Mouse (Mus musculus) midbrain, embryonic 11.5 days (tissue): ENCODE results near the gene Stx5a. TPM values are rescaled to one million over a fixed set of nuclear protein-coding genes. Genes with fewer than 3 reads are reported as not detected.
A peak's percentile ranks its signal among the peaks of the same experiment; 100 is the strongest.

Experiments
- ATAC-seq: fragments of 200-750 bp; cut with Nextera tagmentation; 2 replicates; pipeline ENCODE4 v1.8.0; 2017; ENCODE audit warnings: moderate TSS enrichment, moderate library complexity; ENCODE audit not compliant: low FRiP score
- DNase-seq: peaks from one replicate; pipeline ENCODE4 v3.0.0; 2015; ENCODE audit warnings: low spot score; ENCODE audit errors: missing footprints
- H3K27ac ChIP-seq: fragments of 300-500 bp; sonication (generic); 2 replicates; pipeline ENCODE4 v1.5.1; 2014; ENCODE audit warnings: low read depth, low read length
- H3K27me3 ChIP-seq: fragments of 300-500 bp; sonication (generic); 2 replicates; pipeline ENCODE4 v1.6.1; 2014; ENCODE audit warnings: mild to moderate bottlenecking, low read length, moderate library complexity, mixed read lengths; ENCODE audit not compliant: control insufficient read depth, insufficient read depth
- H3K36me3 ChIP-seq: fragments of 300-500 bp; sonication (generic); 2 replicates; pipeline ENCODE4 v1.6.1; 2014; ENCODE audit warnings: mild to moderate bottlenecking, low read length, moderate library complexity, mixed read lengths; ENCODE audit not compliant: control insufficient read depth, insufficient read depth
- H3K4me1 ChIP-seq: fragments of 300-500 bp; sonication (generic); 2 replicates; pipeline ENCODE4 v1.6.1; 2014; ENCODE audit warnings: low read length; ENCODE audit not compliant: control insufficient read depth, insufficient read depth
- H3K4me2 ChIP-seq: fragments of 300-500 bp; sonication (generic); 2 replicates; pipeline ENCODE4 v1.6.1; 2014; ENCODE audit warnings: mild to moderate bottlenecking, moderate library complexity
- H3K4me3 ChIP-seq: fragments of 300-500 bp; sonication (generic); 2 replicates; pipeline ENCODE4 v1.5.1; 2014; ENCODE audit warnings: low read depth, low read length
- H3K9ac ChIP-seq: fragments of 300-500 bp; sonication (generic); 2 replicates; pipeline ENCODE4 v1.6.1; 2014; ENCODE audit warnings: low read length
- H3K9me3 ChIP-seq: fragments of 300-500 bp; sonication (generic); 2 replicates; pipeline ENCODE4 v1.6.1; 2016; ENCODE audit warnings: low read length; ENCODE audit not compliant: control insufficient read depth
- WGBS: fragments of 180-500 bp; shearing (Covaris S2); extraction: QIAGEN DNeasy Blood & Tissue Kit; methylation state at CpG from one replicate; pipeline ENCODE4 v1.1.7; 2014; 5-methylcytosine and 5-hydroxymethylcytosine counted together
- polyA plus RNA-seq: library from polyadenylated mRNA; unstranded; fragments of >200 nt; fragmentation: Nextera tagmentation; extraction: Ambion mirVana; gene quantifications from 2 replicates; pipeline ENCODE4 v1.2.1, GENCODE M21; 2014

The Stx5a gene
- polyA plus RNA-seq: 85.6 and 94.7 TPM in 2 replicates

- under 1% methylated on average over 36 of the region's 36 CpGs for WGBS
- ATAC-seq: peak; percentile 99
- H3K27ac ChIP-seq: peak within 1 kb of the TSS; percentile 80; the same call in 1 of the 2 replicates
- H3K4me3 ChIP-seq: peak within 1 kb of the TSS; percentile 57
- H3K9me3 ChIP-seq: no peaks in the 10 kb centered on the region
- H3K36me3 ChIP-seq: peaks cover 13% of the 10 kb centered on the region; the same call in 1 of the 2 replicates
- peak; percentile 100 for DNase-seq
- peaks cover 14% of the 10 kb centered on the region for H3K4me1 ChIP-seq
- H3K9ac ChIP-seq: peak within 1 kb of the TSS; percentile 78
- H3K4me2 ChIP-seq: peak within 1 kb of the TSS; percentile 90
- H3K27me3 ChIP-seq: no peaks in the 10 kb centered on the region
Measured at GRCm38 (mm10) chr19:8741243-8741869, at the start of gene Stx5a. Stx5a (plus strand) TSS chr19:8741413.

GRCm38 (mm10) chr19:8691871-8692539 lies 49.2 kb upstream of the Stx5a start:
- no peak for ATAC-seq
- no peaks in the 10 kb centered on the region for H3K36me3 ChIP-seq
- no peak overlapping the region for H3K9ac ChIP-seq
- H3K27me3 ChIP-seq: no peaks in the 10 kb centered on the region
- H3K4me2 ChIP-seq: no peak overlapping the region
- H3K4me3 ChIP-seq: no peak overlapping the region
- no peaks in the 10 kb centered on the region for H3K4me1 ChIP-seq
- whole genome bisulfite sequencing: 54% methylated on average over 9 of the region's 9 CpGs
- H3K9me3 ChIP-seq: no peaks in the 10 kb centered on the region
- DNase-seq: no peak
- H3K27ac ChIP-seq: no peak overlapping the region

GRCm38 (mm10) chr19:8692740-8693139 lies 48.5 kb upstream of the Stx5a start:
- Histone ChIP-seq H3K9ac (no peak overlapping the region), H3K27ac (no peak overlapping the region), H3K4me1 (no peaks in the 10 kb centered on the region), H3K36me3 (no peaks in the 10 kb centered on the region), H3K4me2 (no peak overlapping the region), H3K27me3 (no peaks in the 10 kb centered on the region), H3K9me3 (no peaks in the 10 kb centered on the region), H3K4me3 (no peak overlapping the region)
- ATAC-seq: no peak
- peak; percentile 82 for DNase-seq
- WGBS: 64% methylated on average over 5 of the region's 5 CpGs

GRCm38 (mm10) chr19:8695330-8695729 lies 45.9 kb upstream of the Stx5a start:
- 61% methylated on average over 6 of the region's 6 CpGs for WGBS
- ATAC-seq: peak; percentile 59; the same call in 1 of the 2 replicates
- Histone ChIP-seq H3K27me3 (no peaks in the 10 kb centered on the region), H3K9me3 (no peaks in the 10 kb centered on the region), H3K4me1 (no peaks in the 10 kb centered on the region), H3K27ac (no peak overlapping the region), H3K4me2 (no peak overlapping the region), H3K4me3 (no peak overlapping the region), H3K9ac (no peak overlapping the region), H3K36me3 (no peaks in the 10 kb centered on the region)
- DNase-seq: no peak

- Histone ChIP-seq H3K9ac (no peak overlapping the region), H3K27ac (no peak overlapping the region), H3K4me2 (no peak overlapping the region), H3K9me3 (no peaks in the 10 kb centered on the region), H3K4me3 (no peak overlapping the region), H3K4me1 (no peaks in the 10 kb centered on the region), H3K36me3 (no peaks in the 10 kb centered on the region), H3K27me3 (no peaks in the 10 kb centered on the region)
- ATAC-seq: no peak
- no peak for DNase-seq
- 80% methylated on average over 9 of the region's 9 CpGs for WGBS
Measured at GRCm38 (mm10) chr19:8699652-8700051, 41.6 kb upstream of the Stx5a start.

GRCm38 (mm10) chr19:8702458-8702857 lies 38.8 kb upstream of the Stx5a start:
- Histone ChIP-seq H3K4me2 (no peak overlapping the region), H3K9ac (no peak overlapping the region), H3K27me3 (no peaks in the 10 kb centered on the region), H3K36me3 (peaks cover under 1% of the 10 kb centered on the region; the same call in 1 of the 2 replicates), H3K27ac (no peak overlapping the region), H3K4me3 (no peak overlapping the region), H3K9me3 (no peaks in the 10 kb centered on the region), H3K4me1 (no peaks in the 10 kb centered on the region)
- 71% methylated on average over 3 of the region's 3 CpGs for WGBS
- no peak for ATAC-seq
- DNase-seq: peak; percentile 21

GRCm38 (mm10) chr19:8703571-8703970 lies 37.6 kb upstream of the Stx5a start:
- Histone ChIP-seq H3K9ac (no peak overlapping the region), H3K27ac (no peak overlapping the region), H3K27me3 (no peaks in the 10 kb centered on the region), H3K36me3 (peaks cover 11% of the 10 kb centered on the region; the same call in 1 of the 2 replicates), H3K4me2 (no peak overlapping the region), H3K9me3 (no peaks in the 10 kb centered on the region), H3K4me1 (no peaks in the 10 kb centered on the region), H3K4me3 (no peak overlapping the region)
- DNase-seq: peak; percentile 78
- ATAC-seq: no peak
- whole genome bisulfite sequencing: 31% methylated on average over 4 of the region's 4 CpGs

- no peak overlapping the region for H3K4me2 ChIP-seq
- WGBS: 77% methylated on average over 6 of the region's 6 CpGs
- no peak overlapping the region for H3K27ac ChIP-seq
- peaks cover 26% of the 10 kb centered on the region; the same call in 1 of the 2 replicates for H3K36me3 ChIP-seq
- no peak overlapping the region for H3K4me3 ChIP-seq
- DNase-seq (peak; percentile 54), ATAC-seq (no peak)
- H3K27me3 ChIP-seq: no peaks in the 10 kb centered on the region
- no peaks in the 10 kb centered on the region for H3K9me3 ChIP-seq
- H3K4me1 ChIP-seq: no peaks in the 10 kb centered on the region
- H3K9ac ChIP-seq: no peak overlapping the region
Measured at GRCm38 (mm10) chr19:8705026-8705708, 36.0 kb upstream of the Stx5a start.
